Mouse (Mus musculus) c-Kit-positive CD71-positive TER-119-negative erythroid progenitor cells, embryonic 14.5 days (primary cell): ENCODE measurements around the gene Tle2.

Source experiments
- DNase-seq: peaks from one replicate; pipeline ENCODE4 v3.0.0-alpha.2; 2013; ENCODE audit warnings: low read depth

Tle2 gene

DNA sequence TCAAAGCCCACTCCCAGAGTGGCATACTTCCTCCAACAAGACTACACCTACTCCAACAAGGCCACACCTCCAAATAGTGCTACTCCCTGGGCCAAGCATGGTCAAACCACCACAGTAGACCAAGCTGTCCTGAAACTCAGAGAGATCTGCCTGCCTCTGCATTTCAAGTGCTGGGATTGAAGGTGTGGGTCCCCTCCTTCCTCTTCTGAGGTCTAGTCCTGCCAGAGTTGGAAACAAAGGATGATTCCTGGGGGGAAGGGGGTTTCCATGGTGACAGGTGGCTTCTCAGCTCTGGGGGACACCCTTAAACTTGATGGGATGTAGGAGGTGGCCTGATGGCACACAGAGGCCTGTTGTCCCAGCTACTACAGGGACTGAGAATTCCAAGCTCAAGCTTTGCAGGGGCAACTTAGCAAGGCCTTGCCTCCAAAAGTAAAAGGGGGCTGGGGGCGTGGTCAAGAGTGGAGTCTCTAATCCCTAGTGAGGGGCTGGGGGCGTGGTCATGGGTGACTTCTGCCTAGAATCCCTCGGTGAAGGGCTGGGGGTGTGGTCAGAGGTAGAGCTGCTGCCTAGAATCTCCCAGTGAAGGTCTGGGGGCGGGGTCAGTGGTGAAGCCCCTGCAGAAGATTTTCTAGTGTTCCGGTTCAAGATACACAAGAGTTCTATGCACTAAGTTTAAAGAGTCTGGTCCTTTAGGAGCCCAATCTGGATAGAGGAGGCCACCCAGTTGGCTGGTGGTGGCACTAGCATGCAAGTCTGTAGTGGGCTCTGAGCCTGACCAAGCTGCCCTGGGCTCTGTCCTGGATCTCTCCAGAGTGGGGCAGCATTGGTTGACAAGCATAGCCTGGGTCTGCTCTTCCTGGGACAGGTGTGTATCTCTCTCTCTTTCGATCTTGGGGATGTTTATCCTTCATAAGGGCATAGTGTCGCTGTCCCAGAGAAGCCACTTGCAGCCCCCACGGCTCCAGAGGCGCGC lies at the start of gene Tle2:
Gene Tle2, plus strand, starts transcription at position 481 of the 976 bp plus-strand sequence.
- no peak for DNase-seq

DNA sequence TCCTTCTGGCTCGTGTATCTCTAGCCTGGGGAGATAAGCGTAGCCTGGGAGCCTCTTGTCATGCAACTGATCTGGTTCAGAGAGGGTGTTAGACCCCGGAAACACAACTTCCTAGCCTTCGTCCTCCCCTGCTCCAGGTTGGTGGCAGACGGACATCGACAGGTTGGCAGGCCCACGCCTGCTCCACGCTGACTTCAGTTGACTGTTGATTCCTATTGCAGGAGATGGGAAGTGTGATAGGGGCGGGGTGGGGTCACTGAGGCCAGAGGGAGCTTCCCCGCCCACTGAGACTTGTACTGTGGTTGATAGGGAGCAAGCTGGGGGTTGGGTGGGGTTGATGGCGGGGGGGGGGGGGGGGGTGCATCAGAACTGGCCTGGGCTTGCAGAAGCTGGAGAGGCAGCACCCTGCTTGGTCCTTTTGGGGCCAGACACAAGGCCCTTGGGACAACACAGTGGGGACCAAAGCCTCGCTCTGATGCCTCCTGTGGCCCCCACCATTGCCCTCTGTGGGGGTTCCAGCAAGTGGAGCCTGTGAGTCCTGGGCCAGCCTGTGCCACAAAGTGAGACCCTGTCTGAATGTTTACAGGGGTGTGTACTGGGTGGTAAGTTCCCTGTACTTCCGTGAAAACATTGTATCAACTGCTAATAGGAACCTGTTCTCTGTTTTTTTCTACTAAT lies 49.2 kb upstream of the Tle2 start:
- peak; percentile 67 for DNase-seq

GRCm38 (mm10) chr10:81526779-81527178 lies 47.6 kb upstream of the Tle2 start:
- DNase-seq = peak; percentile 74

- no peak for DNase-seq
These were observed 39.5 kb upstream of the Tle2 start for GRCm38 (mm10) chr10:81534826-81535225.

DNA sequence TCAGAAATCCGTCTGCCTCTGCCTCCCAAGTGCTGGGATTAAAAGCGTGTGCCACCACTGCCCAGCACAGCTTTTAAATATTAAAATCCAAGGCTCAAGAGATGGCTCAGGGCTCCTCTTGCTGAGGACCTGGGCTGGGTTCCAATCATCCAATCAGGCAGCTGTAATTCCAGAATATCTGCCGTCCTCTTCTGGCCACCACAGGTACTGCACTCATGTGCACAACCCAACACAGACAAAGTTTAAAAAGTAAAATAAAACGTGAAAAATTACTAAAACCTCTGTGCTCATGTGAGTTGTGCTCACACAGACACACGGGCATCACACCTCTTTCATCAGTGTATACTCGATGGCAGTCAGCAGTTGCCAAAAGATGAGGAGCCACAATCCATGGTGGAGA lies 37.6 kb upstream of the Tle2 start:
- DNase-seq = no peak

DNA sequence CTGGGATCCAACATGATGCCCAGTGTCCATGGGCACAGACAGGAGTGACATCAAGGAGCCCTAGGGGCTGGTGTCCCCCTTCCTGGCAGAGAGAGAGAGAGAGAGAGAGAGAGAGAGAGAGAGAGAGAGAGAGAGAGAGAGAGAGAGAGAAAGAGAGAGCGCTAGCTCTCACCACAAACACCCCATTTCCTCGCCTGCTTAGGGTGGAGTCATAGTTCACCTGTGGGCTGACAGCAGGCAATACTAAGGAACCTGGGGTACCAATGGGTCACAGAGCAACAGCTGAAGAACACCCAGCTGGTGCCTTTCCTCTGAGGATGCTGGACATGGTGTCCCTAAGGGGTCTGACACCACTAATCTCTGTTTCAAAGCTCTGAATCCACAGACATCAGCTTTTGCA lies 36.9 kb upstream of the Tle2 start:
- no peak for DNase-seq

- no peak for DNase-seq
These were observed 35.9 kb upstream of the Tle2 start for GRCm38 (mm10) chr10:81538321-81539048.

DNA sequence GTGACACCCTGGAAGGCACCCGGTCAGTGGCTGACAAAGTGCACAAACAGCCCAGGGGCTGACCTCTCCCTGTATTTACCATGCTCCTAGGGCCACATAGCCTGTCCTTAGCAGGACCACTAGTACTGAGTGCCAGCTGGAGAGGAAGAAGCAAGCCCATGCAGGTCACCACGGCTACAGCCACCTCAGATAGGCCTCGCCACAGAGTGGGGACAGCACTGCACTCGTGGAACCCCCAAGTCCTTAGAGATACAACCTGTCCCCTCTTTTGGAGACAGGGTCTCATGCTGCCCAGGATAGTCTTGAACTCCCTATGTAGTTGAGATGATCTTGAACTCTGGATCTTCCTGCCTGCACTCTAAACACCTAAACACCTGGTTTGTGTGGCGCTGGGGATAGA lies 33.0 kb upstream of the Tle2 start:
- no peak for DNase-seq

DNA sequence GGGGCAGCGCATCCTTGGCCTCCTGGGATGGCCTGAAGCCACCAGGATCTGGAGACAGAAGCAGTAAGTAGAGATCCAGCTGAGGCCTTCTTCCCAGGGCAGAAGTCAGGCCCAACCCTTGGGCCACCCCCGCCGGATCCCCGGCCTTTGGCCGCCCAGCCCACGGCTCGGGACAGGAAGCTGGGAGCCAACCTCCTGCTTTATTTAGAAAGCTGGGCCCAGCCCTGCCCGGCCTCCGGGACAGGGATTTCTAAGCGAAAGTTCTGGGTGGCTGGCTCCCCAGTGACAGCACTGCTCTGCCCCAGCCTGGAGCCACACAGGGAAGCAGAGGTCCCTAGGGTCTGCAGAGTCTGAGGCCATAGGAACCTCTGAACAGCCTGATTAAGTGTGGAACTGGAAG lies 32.6 kb upstream of the Tle2 start:
- no peak for DNase-seq

GRCm38 (mm10) chr10:81542727-81543460 lies 31.5 kb upstream of the Tle2 start:
- no peak for DNase-seq

GRCm38 (mm10) chr10:81543633-81544032 lies 30.7 kb upstream of the Tle2 start:
- DNase-seq = no peak

- DNase-seq = no peak
These were observed 29.8 kb upstream of the Tle2 start for GRCm38 (mm10) chr10:81544296-81545160.

DNA sequence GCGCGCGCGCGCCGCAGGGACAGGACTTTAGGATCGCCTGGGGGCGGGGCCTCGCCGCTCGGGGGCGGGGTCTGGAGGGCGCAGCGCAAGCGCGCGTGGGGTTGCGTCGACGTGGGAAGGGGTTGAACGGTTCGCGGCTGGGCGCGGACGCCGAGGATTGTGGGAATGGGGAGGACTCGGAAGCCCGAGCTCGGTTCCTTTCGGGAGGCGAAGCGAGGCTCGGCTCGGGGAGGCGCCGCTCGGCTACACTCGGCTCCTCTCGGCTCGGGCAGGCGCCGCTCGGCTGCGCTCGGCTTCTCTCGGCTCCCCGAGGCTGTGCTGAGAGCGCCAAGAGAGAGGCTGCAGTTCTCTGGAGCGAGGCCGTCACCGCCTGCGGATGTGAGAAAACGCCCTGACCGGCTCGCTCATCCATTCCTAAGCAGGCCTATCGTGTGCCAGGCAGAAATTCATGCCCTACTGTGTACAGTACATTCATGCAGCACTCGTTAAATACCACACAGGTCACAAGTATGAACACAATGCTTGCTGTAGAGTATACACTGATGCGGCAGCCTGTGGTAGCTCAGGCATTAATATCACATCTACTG lies 29.1 kb upstream of the Tle2 start, which contains the start of gene Gna11:
Gene Gna11, minus strand, starts transcription at position 30 of the 587 bp plus-strand sequence.
- DNase-seq = peak; percentile 94

- DNase-seq = peak; percentile 63
These were observed 28.0 kb upstream of the Tle2 start for GRCm38 (mm10) chr10:81546332-81546731.

- DNase-seq = no peak
These were observed 27.4 kb upstream of the Tle2 start for GRCm38 (mm10) chr10:81546788-81547571.

DNA sequence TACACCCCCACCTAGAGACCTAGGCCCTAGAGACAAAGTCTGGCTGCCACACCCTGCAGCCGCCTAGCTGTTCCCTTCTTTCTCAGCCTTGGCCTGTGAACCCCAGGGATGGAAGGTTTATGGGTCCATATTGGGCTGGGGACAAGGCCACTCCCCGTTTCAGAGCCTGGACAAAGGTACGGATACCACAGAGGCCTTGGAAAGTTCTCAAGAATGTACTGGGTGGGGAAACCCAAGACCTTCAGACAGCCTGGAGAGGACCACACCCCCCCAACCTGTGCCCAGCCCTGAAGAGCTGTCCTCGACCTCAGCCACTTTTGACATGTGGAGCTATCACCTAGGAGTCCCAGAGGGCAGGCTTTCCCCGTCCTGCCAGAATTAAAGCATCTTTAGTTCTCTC lies 25.4 kb upstream of the Tle2 start:
- DNase-seq = no peak

GRCm38 (mm10) chr10:81550257-81550656 lies 24.1 kb upstream of the Tle2 start:
- DNase-seq = no peak

DNA sequence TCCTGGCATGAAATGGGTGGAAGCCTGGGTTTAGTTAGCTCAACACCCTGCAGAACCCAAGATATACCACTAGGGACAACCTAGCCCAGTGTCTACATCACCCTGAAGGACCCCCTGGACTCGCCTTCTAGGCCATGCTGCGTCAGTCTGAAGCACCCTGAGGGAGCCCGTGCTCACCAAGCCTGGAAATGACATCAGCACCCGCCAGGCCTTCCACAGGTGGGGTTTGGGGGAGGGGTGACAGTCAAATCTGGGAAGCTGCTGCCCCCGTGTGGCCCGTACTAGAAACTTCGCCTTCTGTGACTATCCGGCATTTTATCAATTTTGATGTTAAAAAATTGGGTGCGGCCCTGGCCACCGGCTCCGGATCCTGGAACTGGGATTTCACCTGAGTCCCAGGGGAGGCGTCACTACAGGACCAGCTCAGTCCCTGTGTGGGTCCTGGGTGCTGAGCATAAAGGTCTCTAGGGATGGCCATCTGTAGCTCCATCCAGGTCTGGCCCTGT lies 22.7 kb upstream of the Tle2 start:
- DNase-seq = peak; percentile 65

DNA sequence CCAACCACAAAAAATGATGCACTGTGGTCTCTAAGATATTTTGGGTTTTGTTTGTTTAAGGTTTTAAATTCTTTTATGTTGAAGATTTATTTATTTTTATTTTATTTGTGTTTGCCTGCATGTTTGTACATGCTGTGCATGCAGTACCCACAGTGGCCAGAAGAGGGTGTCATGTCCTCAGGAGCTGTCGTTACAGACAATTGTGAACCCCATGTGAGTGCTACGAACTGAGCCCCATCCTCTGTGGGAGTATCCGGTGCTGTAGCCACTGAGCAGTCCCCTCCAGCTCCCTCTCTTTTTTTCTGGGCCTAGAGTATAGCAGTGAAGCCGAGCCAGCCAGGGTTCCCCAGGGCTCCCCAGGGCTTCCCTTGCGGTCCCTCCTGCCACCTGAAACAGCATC lies 21.1 kb upstream of the Tle2 start:
- no peak for DNase-seq
